Mouse (Mus musculus) embryonic facial prominence, embryonic 11.5 days (tissue): ENCODE data around the gene Exoc8. TPM values are rescaled to one million over a fixed set of nuclear protein-coding genes. Genes with fewer than 3 reads are reported as not detected.

Source experiments
- ATAC-seq: fragments of 200-750 bp; cut with Nextera tagmentation; replicated peaks from 2 replicates; pipeline ENCODE4 v1.8.0; 2017; ENCODE audit warnings: low read depth; ENCODE audit not compliant: insufficient number of reproducible peaks, low FRiP score, low TSS enrichment
- DNase-seq: peaks from one replicate; pipeline ENCODE4 v3.0.0-alpha.2; 2015; ENCODE audit warnings: low spot score
- H3K27ac ChIP-seq: fragments of 300-500 bp; sonication (generic); replicated peaks from 2 replicates; pipeline ENCODE4 v1.5.1; 2014; ENCODE audit warnings: mild to moderate bottlenecking, low read depth, low read length, control low read depth
- H3K27me3 ChIP-seq: fragments of 300-500 bp; sonication (generic); 2 replicates; pipeline ENCODE4 v1.6.1; 2014; ENCODE audit warnings: mild to moderate bottlenecking, low read length, moderate library complexity, mixed read lengths; ENCODE audit not compliant: control insufficient read depth, insufficient read depth
- H3K36me3 ChIP-seq: fragments of 300-500 bp; sonication (generic); replicated peaks from 2 replicates; pipeline ENCODE4 v1.6.1; 2014; ENCODE audit warnings: low read depth, mild to moderate bottlenecking, low read length, moderate library complexity, mixed read lengths; ENCODE audit not compliant: control insufficient read depth, insufficient read depth
- H3K4me1 ChIP-seq: fragments of 300-500 bp; sonication (generic); 2 replicates; pipeline ENCODE4 v1.6.1; 2014; ENCODE audit warnings: low read length, mixed read lengths; ENCODE audit not compliant: control insufficient read depth, insufficient read depth
- H3K4me2 ChIP-seq: fragments of 300-500 bp; sonication (generic); 2 replicates; pipeline ENCODE4 v1.6.1; 2014; ENCODE audit warnings: low read depth, mild to moderate bottlenecking, control low read depth, low read length, moderate library complexity
- H3K4me3 ChIP-seq: fragments of 300-500 bp; sonication (generic); 2 replicates; pipeline ENCODE4 v1.5.1; 2014; ENCODE audit warnings: low read depth, low read length, control low read depth
- H3K9ac ChIP-seq: fragments of 300-500 bp; sonication (generic); replicated peaks from 2 replicates; pipeline ENCODE4 v1.6.1; 2014; ENCODE audit warnings: mild to moderate bottlenecking, control low read depth, low read length
- H3K9me3 ChIP-seq: fragments of 300-500 bp; sonication (generic); replicated peaks from 2 replicates; pipeline ENCODE4 v1.6.1; 2016; ENCODE audit warnings: mild to moderate bottlenecking, low read length, inconsistent platforms, mixed read lengths; ENCODE audit not compliant: control insufficient read depth
- WGBS: fragments of 180-500 bp; shearing (Covaris S2); extraction: QIAGEN DNeasy Blood & Tissue Kit; methylation state at CpG from one replicate; pipeline ENCODE4 v1.1.7; 2014; 5-methylcytosine and 5-hydroxymethylcytosine counted together
- polyA plus RNA-seq: library from polyadenylated mRNA; unstranded; fragments of >200 nt; fragmentation: Nextera tagmentation; extraction: Ambion mirVana; gene quantifications from 2 replicates; pipeline ENCODE4 v1.2.1, GENCODE M21; 2014

The Exoc8 gene
- polyA plus RNA-seq, 1 experiment from 2014 or later = 5.7 TPM

GRCm38 (mm10) chr8:124898251-124898905, 873 bp upstream of the Exoc8 start:
- Histone ChIP-seq H3K27me3 (no peaks in the 10 kb centered on the region), H3K9ac (peak overlapping the region; percentile 65), H3K4me1 (peaks cover 8% of the 10 kb centered on the region), H3K27ac (peak overlapping the region; percentile 49; the same call in 1 of the 2 replicates), H3K36me3 (peaks cover 3% of the 10 kb centered on the region; the same call in 1 of the 2 replicates), H3K9me3 (no peaks in the 10 kb centered on the region), H3K4me3 (peak overlapping the region; percentile 93), H3K4me2 (peak overlapping the region; percentile 99)
- 8% methylated on average over 31 of the region's 31 CpGs for WGBS
- ATAC-seq (peak; percentile 7; the same call in 1 of the 2 replicates), DNase-seq (no peak)

DNA sequence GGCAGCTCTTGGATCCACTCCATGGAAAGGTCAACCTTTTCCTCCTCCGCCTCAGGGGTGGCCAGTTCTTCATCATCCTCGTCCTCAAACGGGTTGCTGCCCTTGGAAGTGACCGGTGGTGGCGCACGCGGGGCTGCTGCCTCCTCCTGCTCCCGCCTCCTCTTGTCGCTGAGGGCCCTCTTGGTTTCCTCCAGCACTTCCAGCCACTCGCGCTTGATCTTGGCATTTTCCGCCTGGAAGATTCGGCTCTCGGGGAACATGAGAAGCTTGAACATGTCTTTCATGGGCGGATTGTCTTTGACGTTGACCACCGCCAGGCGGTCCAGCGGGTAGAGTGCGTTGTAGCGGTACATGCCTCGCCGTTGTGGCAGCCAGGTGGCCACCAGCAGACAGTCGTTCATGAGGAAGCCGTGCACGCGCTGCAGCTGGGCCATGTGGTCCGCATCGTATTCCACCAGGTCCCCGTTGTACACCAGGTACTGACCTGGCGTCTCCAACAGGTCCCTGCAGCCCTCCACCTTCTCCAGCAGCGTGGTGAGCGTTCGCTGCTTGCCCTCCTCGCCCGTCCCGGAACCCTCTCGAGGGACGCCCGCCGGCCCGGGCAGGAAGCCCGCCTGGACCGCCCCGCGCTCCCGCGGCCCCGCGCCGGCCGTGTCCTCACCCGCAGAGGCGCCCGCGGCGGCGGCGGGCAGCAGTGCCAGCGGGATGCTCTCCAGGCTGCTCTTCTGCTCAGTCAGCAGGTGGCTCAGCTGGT, 696 bp downstream of the Exoc8 start:
- ATAC-seq (peak; percentile 20; the same call in 1 of the 2 replicates), DNase-seq (peak; percentile 73)
- 1% methylated on average over 57 of the region's 60 CpGs for WGBS
- peak overlapping the region; percentile 99 for H3K4me2 ChIP-seq
- peak overlapping the region; percentile 62 for H3K27ac ChIP-seq
- H3K27me3 ChIP-seq = no peaks in the 10 kb centered on the region
- peak overlapping the region; percentile 93 for H3K4me3 ChIP-seq
- peak overlapping the region; percentile 85 for H3K9ac ChIP-seq
- no peaks in the 10 kb centered on the region for H3K9me3 ChIP-seq
- H3K4me1 ChIP-seq = peaks cover 8% of the 10 kb centered on the region
- H3K36me3 ChIP-seq = peaks cover 3% of the 10 kb centered on the region; the same call in 1 of the 2 replicates

GRCm38 (mm10) chr8:124896010-124896631, 1.4 kb downstream of the Exoc8 start:
- H3K4me2 ChIP-seq = peak overlapping the region; percentile 99
- H3K36me3 ChIP-seq = peaks cover 3% of the 10 kb centered on the region; the same call in 1 of the 2 replicates
- peak overlapping the region; percentile 85 for H3K9ac ChIP-seq
- 0 out of 2 replicates have a peak overlapping the region, but pooled peaks have one; percentile 62 for H3K27ac ChIP-seq
- no peak for ATAC-seq
- WGBS = 86% methylated on average over 26 of the region's 26 CpGs
- H3K9me3 ChIP-seq = no peaks in the 10 kb centered on the region
- no peaks in the 10 kb centered on the region for H3K27me3 ChIP-seq
- peak overlapping the region; percentile 93 for H3K4me3 ChIP-seq
- H3K4me1 ChIP-seq = peaks cover 8% of the 10 kb centered on the region
- no peak for DNase-seq

GRCm38 (mm10) chr8:124892596-124892995, 4.9 kb downstream of the Exoc8 start:
- no peaks in the 10 kb centered on the region for H3K9me3 ChIP-seq
- H3K27ac ChIP-seq = no peak overlapping the region
- H3K9ac ChIP-seq = no peak overlapping the region
- no peak for ATAC-seq
- H3K4me2 ChIP-seq = no peak overlapping the region
- no peaks in the 10 kb centered on the region for H3K27me3 ChIP-seq
- peak; percentile 74 for DNase-seq
- H3K36me3 ChIP-seq = peaks cover 9% of the 10 kb centered on the region
- H3K4me1 ChIP-seq = peaks cover 6% of the 10 kb centered on the region
- H3K4me3 ChIP-seq = no peak overlapping the region
- 43% methylated on average over 3 of the region's 3 CpGs for WGBS

- H3K36me3 ChIP-seq = peaks cover 21% of the 10 kb centered on the region
- no peak for DNase-seq
- no peak for ATAC-seq
- no peaks in the 10 kb centered on the region for H3K27me3 ChIP-seq
- no peak overlapping the region for H3K4me3 ChIP-seq
- H3K4me1 ChIP-seq = no peaks in the 10 kb centered on the region
- no peak overlapping the region for H3K27ac ChIP-seq
- 97% methylated on average over 5 of the region's 5 CpGs for WGBS
- no peak overlapping the region for H3K9ac ChIP-seq
- H3K4me2 ChIP-seq = no peak overlapping the region
- no peaks in the 10 kb centered on the region for H3K9me3 ChIP-seq
These were observed 9.1 kb downstream of the Exoc8 start for GRCm38 (mm10) chr8:124888385-124888784.

DNA sequence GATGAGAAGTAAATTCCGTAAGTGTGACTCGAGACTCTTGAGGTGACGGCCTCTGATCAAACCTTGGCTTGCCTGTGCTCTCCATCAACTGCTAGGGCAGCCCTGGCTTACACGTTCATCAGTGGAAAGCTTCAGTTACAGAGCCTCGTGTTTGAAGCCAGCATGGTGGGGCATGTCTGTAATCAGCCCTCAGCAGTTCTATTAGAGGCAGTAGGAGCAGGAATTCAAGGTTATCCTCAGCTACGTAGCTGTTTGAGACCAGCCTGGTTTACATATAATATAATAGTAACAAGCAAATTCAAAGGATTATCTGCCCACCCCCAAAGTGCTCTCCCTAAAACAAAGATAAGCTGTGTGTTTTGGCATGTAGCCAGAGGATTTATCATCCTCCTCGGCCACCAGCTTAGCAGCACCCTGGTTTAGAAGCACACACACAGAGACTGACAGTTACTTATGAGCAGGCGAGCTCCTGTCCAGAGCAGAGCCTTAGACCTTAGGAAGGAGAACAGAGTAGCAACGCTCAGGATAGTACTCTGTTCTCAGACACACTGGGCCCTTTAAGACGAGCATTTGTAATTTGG, 18.5 kb downstream of the Exoc8 start:
- H3K9ac ChIP-seq = no peak overlapping the region
- no peak overlapping the region for H3K4me2 ChIP-seq
- H3K36me3 ChIP-seq = peaks cover 17% of the 10 kb centered on the region
- H3K9me3 ChIP-seq = no peaks in the 10 kb centered on the region
- DNase-seq (no peak), ATAC-seq (no peak)
- WGBS = 90% methylated on average over 10 of the region's 10 CpGs
- H3K4me3 ChIP-seq = no peak overlapping the region
- no peaks in the 10 kb centered on the region for H3K27me3 ChIP-seq
- H3K27ac ChIP-seq = no peak overlapping the region
- no peaks in the 10 kb centered on the region for H3K4me1 ChIP-seq

GRCm38 (mm10) chr8:124878141-124878540, 19.4 kb downstream of the Exoc8 start:
- H3K9me3 ChIP-seq = no peaks in the 10 kb centered on the region
- no peak overlapping the region for H3K27ac ChIP-seq
- no peak overlapping the region for H3K4me2 ChIP-seq
- H3K9ac ChIP-seq = no peak overlapping the region
- WGBS = 84% methylated on average over 5 of the region's 5 CpGs
- no peak for ATAC-seq
- no peak overlapping the region for H3K4me3 ChIP-seq
- H3K36me3 ChIP-seq = peaks cover 14% of the 10 kb centered on the region
- no peak for DNase-seq
- H3K27me3 ChIP-seq = no peaks in the 10 kb centered on the region
- H3K4me1 ChIP-seq = no peaks in the 10 kb centered on the region
